Mouse (Mus musculus): Measurements from ENCODE around the gene Hoxa3. TPM values are rescaled to one million over a fixed set of nuclear protein-coding genes. Genes with fewer than 3 reads are reported as not detected.

Hoxa3 gene
- polyA plus RNA-seq, 1 experiment from 2014 or later: 3.4 TPM

GRCm38 (mm10) chr6:52163366-52164031 lies 49.6 kb downstream of the Hoxa3 start:
- H3K4me1 ChIP-seq (replicated peaks; ENCODE audit: control insufficient read depth, insufficient read depth, low read length): no peaks in the 10 kb centered on the region
- ATAC-seq: no peak
- H3K36me3 ChIP-seq (ENCODE audit: control insufficient read depth, insufficient read depth): no peaks in the 10 kb centered on the region
- peak overlapping the region; percentile 63 for H3K4me2 ChIP-seq (replicated peaks; ENCODE audit: low read depth)
- 52% methylated on average over 17 of the region's 17 CpGs for WGBS
- TF ChIP-seq CTCF (IDR thresholded peaks at IDR 0.05; ENCODE audit: low read depth): no peak
- peak overlapping the region; percentile 47 for H3K4me3 ChIP-seq (ENCODE audit: low read depth, low read length)
- peak overlapping the region; percentile 71 for H3K9ac ChIP-seq (ENCODE audit: low read depth, low read length)
- H3K9me3 ChIP-seq (ENCODE audit: control insufficient read depth): no peaks in the 10 kb centered on the region
- H3K27ac ChIP-seq (ENCODE audit: low read depth, low read length): peak overlapping the region; percentile 73
- H3K27me3 ChIP-seq (replicated peaks; ENCODE audit: control insufficient read depth, insufficient read depth, low read length): peaks cover 28% of the 10 kb centered on the region

DNA sequence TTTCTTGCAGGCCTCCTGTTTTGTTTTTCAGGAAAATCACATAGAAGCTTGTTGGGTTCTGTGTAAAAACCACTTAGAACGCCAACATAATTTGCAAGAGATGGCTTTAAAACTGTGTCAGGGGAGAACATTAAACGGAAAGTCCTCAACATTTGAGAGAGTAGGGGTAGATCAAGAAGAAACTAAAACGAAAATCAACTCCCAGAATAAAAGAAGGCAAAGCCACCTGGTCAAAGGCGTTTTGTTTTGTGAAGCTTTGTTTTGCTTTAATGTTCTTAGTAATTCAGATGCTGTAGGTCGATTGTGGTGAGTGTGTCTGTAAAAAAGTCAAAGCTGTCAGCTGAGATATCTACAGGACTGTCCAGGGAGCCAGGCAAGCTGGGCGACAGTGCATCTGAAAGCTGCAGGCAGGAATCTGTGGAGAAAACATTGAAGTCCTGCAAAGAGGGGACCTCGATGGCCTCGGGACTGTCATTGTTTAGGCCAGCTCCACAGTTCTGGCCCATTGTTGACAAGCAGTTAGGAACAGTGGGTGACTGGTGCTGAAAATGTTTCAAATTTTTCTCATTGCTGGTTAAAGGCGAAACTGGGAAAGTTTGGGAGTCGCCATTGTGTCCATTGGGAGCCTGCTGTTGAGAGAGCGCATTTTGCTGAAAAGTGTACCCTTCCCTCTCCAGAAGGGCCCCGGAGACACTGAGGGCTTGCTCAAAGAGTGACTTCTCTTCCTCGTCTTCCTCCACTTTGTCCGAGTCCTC lies 50.3 kb downstream of the Hoxa3 start:
- Histone ChIP-seq H3K9me3 (ENCODE audit: control insufficient read depth) (no peaks in the 10 kb centered on the region), H3K4me3 (ENCODE audit: low read depth, low read length) (peak overlapping the region; percentile 47), H3K4me1 (replicated peaks; ENCODE audit: control insufficient read depth, insufficient read depth, low read length) (no peaks in the 10 kb centered on the region), H3K36me3 (ENCODE audit: control insufficient read depth, insufficient read depth) (no peaks in the 10 kb centered on the region), H3K9ac (ENCODE audit: low read depth, low read length) (peak overlapping the region; percentile 71), H3K4me2 (replicated peaks; ENCODE audit: low read depth) (peak overlapping the region; percentile 63), H3K27me3 (replicated peaks; ENCODE audit: control insufficient read depth, insufficient read depth, low read length) (peaks cover 35% of the 10 kb centered on the region), H3K27ac (ENCODE audit: low read depth, low read length) (peak overlapping the region; percentile 73)
- no peak for ATAC-seq
- TF ChIP-seq CTCF (IDR thresholded peaks at IDR 0.05; ENCODE audit: low read depth): no peak
- WGBS: 60% methylated on average over 14 of the region's 14 CpGs

DNA sequence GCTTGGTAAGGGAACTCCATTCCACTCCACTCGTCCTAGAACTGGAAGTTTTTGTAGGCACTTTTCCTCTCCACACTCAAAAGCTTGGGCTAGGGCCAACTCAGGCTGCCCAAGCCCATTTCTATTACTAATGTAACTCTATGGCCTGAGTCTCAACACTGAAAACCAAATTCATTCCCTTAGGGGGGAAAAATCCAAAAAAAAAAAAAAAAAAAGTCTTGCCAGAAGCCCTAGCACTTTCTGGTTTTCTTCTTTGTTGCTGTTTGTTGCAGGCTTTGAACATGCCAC lies 51.1 kb downstream of the Hoxa3 start:
- H3K4me2 ChIP-seq (replicated peaks; ENCODE audit: low read depth): peak overlapping the region; percentile 99
- H3K27me3 ChIP-seq (replicated peaks; ENCODE audit: control insufficient read depth, insufficient read depth, low read length): peaks cover 37% of the 10 kb centered on the region
- no peak for ATAC-seq
- H3K4me3 ChIP-seq (ENCODE audit: low read depth, low read length): 0 out of 2 replicates have a peak overlapping the region, but pooled peaks have one; percentile 9
- no peaks in the 10 kb centered on the region for H3K9me3 ChIP-seq (ENCODE audit: control insufficient read depth)
- no peaks in the 10 kb centered on the region for H3K36me3 ChIP-seq (ENCODE audit: control insufficient read depth, insufficient read depth)
- no peak overlapping the region for H3K27ac ChIP-seq (ENCODE audit: low read depth, low read length)
- TF ChIP-seq CTCF (IDR thresholded peaks at IDR 0.05; ENCODE audit: low read depth): no peak
- 55% methylated on average over 1 of the region's 1 CpGs for WGBS
- no peaks in the 10 kb centered on the region for H3K4me1 ChIP-seq (replicated peaks; ENCODE audit: control insufficient read depth, insufficient read depth, low read length)
- no peak overlapping the region for H3K9ac ChIP-seq (ENCODE audit: low read depth, low read length)

- Histone ChIP-seq H3K4me1 (replicated peaks; ENCODE audit: control insufficient read depth, insufficient read depth, low read length) (no peaks in the 10 kb centered on the region), H3K4me3 (ENCODE audit: low read depth, low read length) (peak overlapping the region; percentile 39), H3K36me3 (ENCODE audit: control insufficient read depth, insufficient read depth) (no peaks in the 10 kb centered on the region), H3K9ac (ENCODE audit: low read depth, low read length) (no peak overlapping the region), H3K4me2 (replicated peaks; ENCODE audit: low read depth) (peak overlapping the region; percentile 99), H3K27ac (ENCODE audit: low read depth, low read length) (no peak overlapping the region), H3K27me3 (replicated peaks; ENCODE audit: control insufficient read depth, insufficient read depth, low read length) (peaks cover 42% of the 10 kb centered on the region), H3K9me3 (ENCODE audit: control insufficient read depth) (no peaks in the 10 kb centered on the region)
- no peak for ATAC-seq
- 36% methylated on average over 8 of the region's 8 CpGs for WGBS
- TF ChIP-seq CTCF (IDR thresholded peaks at IDR 0.05; ENCODE audit: low read depth): no peak
Measured at GRCm38 (mm10) chr6:52161336-52162092, 51.6 kb downstream of the Hoxa3 start.

GRCm38 (mm10) chr6:52160511-52161335 lies 52.4 kb downstream of the Hoxa3 start:
- H3K4me2 ChIP-seq (replicated peaks; ENCODE audit: low read depth): peak overlapping the region; percentile 99
- no peaks in the 10 kb centered on the region for H3K9me3 ChIP-seq (ENCODE audit: control insufficient read depth)
- no peak for TF ChIP-seq CTCF (IDR thresholded peaks at IDR 0.05; ENCODE audit: low read depth)
- peak; percentile 6; the same call in 1 of the 2 replicates for ATAC-seq
- peak overlapping the region; percentile 39 for H3K4me3 ChIP-seq (ENCODE audit: low read depth, low read length)
- no peaks in the 10 kb centered on the region for H3K4me1 ChIP-seq (replicated peaks; ENCODE audit: control insufficient read depth, insufficient read depth, low read length)
- 5% methylated on average over 30 of the region's 30 CpGs for WGBS
- H3K27me3 ChIP-seq (replicated peaks; ENCODE audit: control insufficient read depth, insufficient read depth, low read length): peaks cover 43% of the 10 kb centered on the region
- H3K9ac ChIP-seq (ENCODE audit: low read depth, low read length): peak overlapping the region; percentile 34; the same call in 1 of the 2 replicates
- peak overlapping the region; percentile 72 for H3K27ac ChIP-seq (ENCODE audit: low read depth, low read length)
- H3K36me3 ChIP-seq (ENCODE audit: control insufficient read depth, insufficient read depth): no peaks in the 10 kb centered on the region
